In the genomic region with DNA sequence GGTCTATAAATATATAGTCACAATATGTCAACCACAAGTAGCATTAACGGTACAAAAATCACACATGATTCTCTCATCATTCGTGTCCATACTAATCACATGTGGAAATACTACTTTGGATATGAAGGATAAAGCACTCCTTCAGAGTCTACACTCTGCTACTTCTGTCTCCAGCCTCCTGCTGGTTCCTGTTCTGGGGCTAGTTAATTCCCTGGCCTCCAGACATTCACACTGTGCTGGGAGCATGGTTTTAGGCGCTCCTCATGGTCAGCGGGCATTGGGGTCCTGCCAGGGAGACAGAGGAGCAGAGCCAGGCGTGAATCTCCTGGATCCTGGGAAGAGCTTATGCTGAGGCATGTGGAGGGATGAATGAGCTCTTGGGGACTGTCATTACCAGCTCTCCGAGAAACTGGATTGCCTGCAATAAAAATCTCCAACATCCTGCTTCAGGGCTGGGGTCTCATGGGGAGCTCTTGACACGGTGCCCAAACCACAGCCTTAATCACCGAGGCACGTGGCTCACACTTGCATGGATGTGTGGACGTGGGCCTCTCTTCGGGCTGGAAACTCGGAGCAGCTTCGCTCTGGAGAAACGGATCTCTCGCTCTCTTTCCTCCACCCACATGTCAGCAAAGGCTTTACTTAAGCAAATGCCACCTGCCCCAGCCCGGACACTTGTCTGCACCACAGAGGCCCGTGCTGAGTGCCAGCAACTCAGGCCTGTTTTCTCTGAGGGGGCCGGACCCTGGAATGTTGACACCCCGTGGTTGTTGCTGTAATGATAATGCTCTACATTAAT, we compare ENCODE assay signal across 12 mouse cellular contexts.
DNase-seq lines count a peak whose midpoint lies in the region; ATAC-seq and TF ChIP-seq lines count a peak whose summit lies in the region.
"Had no signal": no experiment of that assay in that cellular context is flagged by ENCODE, and none has a peak within 500 bp of the region (broad histone marks: within the 10 kb centered on the region; RNA-seq: fewer than 3 reads in every experiment).

No protein-coding gene starts in this region.

- no peak overlapping the region for H3K27ac ChIP-seq in heart, postnatal 0 days (ENCODE audit: low read depth)
- H3K27ac ChIP-seq in limb, embryonic 10.5 days = 0 out of 2 replicates have a peak overlapping the region, but pooled peaks have one; percentile 40
- H3K27ac ChIP-seq: lung, embryonic 15.5 days; midbrain, embryonic 15.5 days had no signal

- TF ChIP-seq CTCF in heart, postnatal 0 days (IDR thresholded peaks at IDR 0.05; ENCODE audit: low read depth) = no peak
- no peak for TF ChIP-seq CTCF in brain, embryonic 14.5 days (IDR thresholded peaks at IDR 0.05; ENCODE audit: borderline replicate concordance, extremely low read depth, insufficient read depth, insufficient read length)

- no peak for TF ChIP-seq EP300 in heart, postnatal 0 days (IDR thresholded peaks at IDR 0.05; ENCODE audit: low read depth)

- H3K27me3 ChIP-seq in heart, postnatal 0 days (ENCODE audit: control insufficient read depth, insufficient read depth, low read length) = 0 out of 2 replicates have a peak, but pooled peaks cover under 1% of the 10 kb centered on the region
- H3K27me3 ChIP-seq in limb, embryonic 10.5 days (ENCODE audit: low read depth, poor library complexity, severe bottlenecking) = peaks cover 37% of the 10 kb centered on the region
- H3K27me3 ChIP-seq: midbrain, embryonic 15.5 days had no signal

- no peak for DNase-seq in heart, postnatal 0 days (ENCODE audit: low spot score)
- no peak for DNase-seq in heart, adult 8-10 months (ENCODE audit: low spot score)
- peak; percentile 87 for DNase-seq in 3134 (ENCODE audit: extremely low read depth, insufficient read length, low spot score)
- DNase-seq in brain, embryonic 14.5 days (ENCODE audit: low read depth) = peak; percentile 62
- no peak for DNase-seq in limb, embryonic 10.5 days (ENCODE audit: low spot score)
- DNase-seq in spleen, postnatal 4 days (ENCODE audit: low spot score in 2 of 2) = no peak
- DNase-seq in layer of hippocampus, adult 9-10 months (ENCODE audit: low spot score) = no peak
- DNase-seq: cerebellum, postnatal 36 days; layer of hippocampus, adult 9-11 months had no signal

- TF ChIP-seq POLR2A in brain, embryonic 14.5 days (IDR thresholded peaks at IDR 0.05; ENCODE audit: borderline replicate concordance, extremely low read depth, insufficient read depth, insufficient read length, poor library complexity, severe bottlenecking) = no peak

- H3K4me3 ChIP-seq in heart, postnatal 0 days (ENCODE audit: low read depth, low read length) = no peak overlapping the region
- H3K4me3 ChIP-seq in limb, embryonic 10.5 days = no peak overlapping the region
- H3K4me3 ChIP-seq: lung, embryonic 15.5 days; midbrain, embryonic 15.5 days had no signal

- ATAC-seq in heart, postnatal 0 days (ENCODE audit: insufficient read depth, low read depth) = 0 out of 2 replicates have a peak, but pooled peaks have one; percentile 20
- ATAC-seq in megakaryocyte-erythroid progenitor cell, adult 5-6 weeks (replicated peaks; ENCODE audit: low FRiP score, low TSS enrichment, poor library complexity, severe bottlenecking) = no peak
- ATAC-seq: midbrain, embryonic 15.5 days had no signal

- no peak overlapping the region for H3K4me2 ChIP-seq in heart, postnatal 0 days (ENCODE audit: low read depth, low read length)
- H3K4me2 ChIP-seq: lung, embryonic 15.5 days; midbrain, embryonic 15.5 days had no signal

- no peaks in the 10 kb centered on the region for H3K36me3 ChIP-seq in heart, postnatal 0 days (replicated peaks; ENCODE audit: control insufficient read depth, insufficient read depth, low read length)
- H3K36me3 ChIP-seq in limb, embryonic 10.5 days = no peaks in the 10 kb centered on the region
- H3K36me3 ChIP-seq: lung, embryonic 15.5 days; midbrain, embryonic 15.5 days had no signal

- no peaks in the 10 kb centered on the region for H3K9me3 ChIP-seq in heart, postnatal 0 days (replicated peaks; ENCODE audit: control insufficient read depth, low read length)
- H3K9me3 ChIP-seq in limb, embryonic 10.5 days (replicated peaks) = no peaks in the 10 kb centered on the region
- H3K9me3 ChIP-seq: lung, embryonic 15.5 days; midbrain, embryonic 15.5 days had no signal

- 49% methylated on average over 19 of the region's 19 CpGs for WGBS in heart, postnatal 0 days
- 78% methylated on average over 19 of the region's 19 CpGs for WGBS in limb, embryonic 10.5 days

- H3K4me1 ChIP-seq in heart, postnatal 0 days (ENCODE audit: control insufficient read depth, insufficient read depth) = no peaks in the 10 kb centered on the region
- H3K4me1 ChIP-seq in limb, embryonic 10.5 days = peaks cover 22% of the 10 kb centered on the region
- H3K4me1 ChIP-seq: lung, embryonic 15.5 days had no signal

- H3K9ac ChIP-seq in heart, postnatal 0 days (replicated peaks; ENCODE audit: low read depth, low read length) = no peak overlapping the region
- H3K9ac ChIP-seq: lung, embryonic 15.5 days; midbrain, embryonic 15.5 days had no signal

Comparison
In these comparisons a context has a peak if more than half of its experiments do, and no peak if none do; other contexts are left out.
1. DNase-seq: peak in 3134 (single experiment) and brain, embryonic 14.5 days (single experiment); none in heart, postnatal 0 days (single experiment), heart, adult 8-10 months (single experiment), limb, embryonic 10.5 days (single experiment), spleen, postnatal 4 days (0 of 2) and layer of hippocampus, adult 9-10 months (single experiment).